Mouse (Mus musculus): ENCODE results near the gene Fam160a1.

The Fam160a1 gene

DNA sequence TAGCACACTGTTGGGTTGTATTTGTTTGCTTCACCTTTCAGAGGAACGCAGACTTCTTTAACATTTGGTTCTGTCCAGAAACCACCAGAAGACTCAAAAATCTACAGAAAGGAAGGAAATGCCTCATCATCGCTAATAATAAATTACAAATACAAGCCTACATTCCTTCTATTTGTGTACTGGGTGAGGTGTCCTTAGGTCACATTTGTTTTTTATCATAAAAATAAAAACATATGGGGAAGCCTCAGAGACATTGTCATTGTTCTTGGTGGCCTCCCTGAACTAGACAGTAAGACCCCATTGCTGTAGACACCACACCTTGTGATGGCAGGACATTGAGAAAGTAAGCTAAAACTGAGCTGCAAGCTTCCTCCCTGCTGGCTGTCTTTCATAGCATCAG, at the start of gene Fam160a1:
Fam160a1 (minus strand) TSS at position 101 of the 400 bp plus-strand sequence.
- DNase-seq (ENCODE audit: low read depth, low spot score) = no peak
- Histone ChIP-seq H3K27me3 (ENCODE audit: control insufficient read depth, insufficient read depth, low read length, poor library complexity, severe bottlenecking) (no peaks in the 10 kb centered on the region), H3K36me3 (ENCODE audit: control insufficient read depth, insufficient read depth, low read length, poor library complexity, severe bottlenecking) (no peaks in the 10 kb centered on the region)

DNA sequence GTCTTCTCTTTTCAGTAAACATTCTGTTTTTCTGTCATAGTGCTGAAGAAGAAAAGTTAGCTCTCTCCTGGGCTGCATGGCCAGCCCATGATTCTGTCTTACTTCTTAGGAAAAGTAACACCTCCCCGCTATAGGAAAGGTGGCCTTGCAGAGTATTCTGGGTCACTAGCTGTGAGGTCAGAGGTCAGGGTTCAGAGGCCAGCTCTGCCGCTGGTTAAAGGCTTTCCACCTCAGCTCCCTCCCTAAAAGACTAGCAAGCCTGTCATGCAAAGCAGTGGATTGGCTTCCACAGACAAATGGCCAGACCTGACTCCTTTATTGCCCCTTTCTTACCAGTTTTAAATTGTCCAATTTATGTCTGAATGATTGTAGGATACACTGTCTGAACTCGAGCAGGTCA, 46.9 kb upstream of the Fam160a1 start:
- H3K27me3 ChIP-seq (ENCODE audit: control insufficient read depth, insufficient read depth, low read length, poor library complexity, severe bottlenecking) = no peaks in the 10 kb centered on the region
- H3K36me3 ChIP-seq (ENCODE audit: control insufficient read depth, insufficient read depth, low read length, poor library complexity, severe bottlenecking) = no peaks in the 10 kb centered on the region
- no peak for DNase-seq (ENCODE audit: low read depth, low spot score)

DNA sequence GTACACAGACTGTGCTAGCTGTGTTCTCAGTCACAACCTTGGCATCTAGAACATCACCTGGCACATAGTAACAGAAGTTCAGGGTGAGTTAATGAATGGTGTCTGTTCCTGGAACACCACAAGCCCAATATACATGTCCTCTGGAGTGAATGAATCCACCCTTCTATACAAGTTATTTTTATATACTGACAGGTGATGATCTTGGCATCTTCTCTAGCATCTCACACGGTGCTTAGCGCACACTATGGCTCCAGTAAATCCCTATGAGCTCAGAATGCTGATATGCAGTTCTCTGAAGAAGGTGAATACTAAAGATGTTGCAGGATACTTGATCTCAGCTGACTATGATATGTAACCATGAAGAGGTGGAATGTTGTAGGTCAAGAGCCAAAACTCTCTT, 45.8 kb upstream of the Fam160a1 start:
- no peaks in the 10 kb centered on the region for H3K36me3 ChIP-seq (ENCODE audit: control insufficient read depth, insufficient read depth, low read length, poor library complexity, severe bottlenecking)
- no peaks in the 10 kb centered on the region for H3K27me3 ChIP-seq (ENCODE audit: control insufficient read depth, insufficient read depth, low read length, poor library complexity, severe bottlenecking)
- no peak for DNase-seq (ENCODE audit: low read depth, low spot score)

DNA sequence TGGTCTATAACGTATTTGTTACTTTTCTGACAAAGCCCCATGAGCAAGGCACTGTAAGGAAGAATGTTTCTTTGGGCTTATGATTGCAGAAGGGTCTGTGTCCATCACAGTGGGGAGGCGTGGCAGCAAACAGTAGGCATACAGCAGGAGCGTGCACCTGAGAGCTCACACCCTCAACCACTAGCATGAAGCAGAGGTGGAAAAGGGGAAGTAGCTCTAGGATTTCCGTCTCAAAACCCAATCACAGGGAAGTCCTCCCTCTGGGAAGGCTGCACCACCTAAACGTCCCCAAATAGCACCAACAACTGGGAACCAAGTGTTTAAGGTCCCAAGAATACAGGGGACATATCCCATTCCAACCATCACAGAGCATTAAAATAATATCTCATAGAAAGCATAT, 43.9 kb upstream of the Fam160a1 start:
- DNase-seq (ENCODE audit: low read depth, low spot score) = no peak
- Histone ChIP-seq H3K27me3 (ENCODE audit: control insufficient read depth, insufficient read depth, low read length, poor library complexity, severe bottlenecking) (no peaks in the 10 kb centered on the region), H3K36me3 (ENCODE audit: control insufficient read depth, insufficient read depth, low read length, poor library complexity, severe bottlenecking) (no peaks in the 10 kb centered on the region)

DNA sequence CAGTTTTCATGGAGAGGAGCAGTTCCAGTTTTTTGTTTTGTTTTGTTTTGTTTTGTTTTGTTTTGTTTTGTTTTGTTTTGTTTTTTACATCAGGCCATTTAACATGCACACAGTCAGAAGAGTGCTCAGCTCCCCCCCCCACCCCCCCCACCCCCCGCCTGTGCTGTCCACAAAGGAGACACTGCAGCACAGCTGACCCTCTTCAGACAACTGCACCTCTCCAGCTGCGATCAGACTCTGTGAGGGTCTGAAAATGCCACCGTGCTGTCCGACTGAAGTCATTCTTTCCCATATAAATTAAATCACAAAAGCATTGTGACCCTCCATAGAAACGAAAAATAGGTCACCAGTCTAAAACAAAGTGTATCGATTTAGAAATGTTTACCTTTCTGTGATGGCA, 42.2 kb upstream of the Fam160a1 start:
- Histone ChIP-seq H3K36me3 (ENCODE audit: control insufficient read depth, insufficient read depth, low read length, poor library complexity, severe bottlenecking) (no peaks in the 10 kb centered on the region), H3K27me3 (ENCODE audit: control insufficient read depth, insufficient read depth, low read length, poor library complexity, severe bottlenecking) (no peaks in the 10 kb centered on the region)
- no peak for DNase-seq (ENCODE audit: low read depth, low spot score)

DNA sequence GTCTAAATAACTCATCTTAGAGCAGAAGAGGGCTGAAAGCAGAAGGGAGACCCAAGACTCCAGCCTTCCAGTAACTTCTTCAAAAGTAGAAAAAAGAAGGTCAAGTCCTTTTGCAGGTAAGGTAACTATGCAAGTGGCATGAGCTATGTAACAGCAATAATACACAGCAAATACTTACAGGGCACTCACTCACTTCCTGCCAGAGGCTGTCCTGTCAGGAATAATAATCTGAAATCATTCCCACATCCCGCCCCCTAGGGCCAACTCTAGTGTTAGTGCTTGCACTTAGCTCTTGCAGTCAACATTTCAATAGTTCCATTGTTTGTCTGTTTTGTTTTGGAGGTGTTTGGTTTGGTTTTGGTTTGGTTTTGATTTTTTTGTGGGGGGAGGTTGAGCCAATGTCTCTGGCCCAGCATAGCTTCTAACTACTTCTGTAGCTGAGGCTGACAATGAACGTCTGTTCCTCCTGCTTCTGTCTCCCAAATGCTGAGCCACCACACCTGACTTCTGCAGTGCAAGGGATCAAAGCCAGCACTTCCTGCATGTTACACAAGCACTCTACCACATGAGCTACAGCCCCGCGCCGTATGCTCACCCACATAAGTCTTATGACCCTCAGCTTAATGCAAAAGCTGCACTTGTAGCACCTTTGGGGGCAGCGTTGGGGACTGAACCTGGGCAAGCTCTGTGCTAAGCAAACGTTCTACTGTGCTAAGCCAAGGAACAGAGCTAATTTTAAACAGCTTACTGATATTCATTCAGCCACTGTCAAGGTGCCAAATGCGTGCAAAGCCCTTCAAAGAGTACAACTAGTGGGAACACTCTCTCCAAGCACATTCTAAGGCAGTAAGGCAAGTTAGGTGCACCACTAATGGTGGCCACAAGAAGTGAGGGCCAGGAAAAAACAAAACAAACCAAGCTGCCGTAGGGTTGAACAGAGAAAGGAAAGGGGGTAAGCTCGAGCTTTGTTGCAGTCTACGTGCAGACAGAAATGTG, 41.3 kb upstream of the Fam160a1 start:
- H3K36me3 ChIP-seq (ENCODE audit: control insufficient read depth, insufficient read depth, low read length, poor library complexity, severe bottlenecking) = no peaks in the 10 kb centered on the region
- no peaks in the 10 kb centered on the region for H3K27me3 ChIP-seq (ENCODE audit: control insufficient read depth, insufficient read depth, low read length, poor library complexity, severe bottlenecking)
- no peak for DNase-seq (ENCODE audit: low read depth, low spot score)

DNA sequence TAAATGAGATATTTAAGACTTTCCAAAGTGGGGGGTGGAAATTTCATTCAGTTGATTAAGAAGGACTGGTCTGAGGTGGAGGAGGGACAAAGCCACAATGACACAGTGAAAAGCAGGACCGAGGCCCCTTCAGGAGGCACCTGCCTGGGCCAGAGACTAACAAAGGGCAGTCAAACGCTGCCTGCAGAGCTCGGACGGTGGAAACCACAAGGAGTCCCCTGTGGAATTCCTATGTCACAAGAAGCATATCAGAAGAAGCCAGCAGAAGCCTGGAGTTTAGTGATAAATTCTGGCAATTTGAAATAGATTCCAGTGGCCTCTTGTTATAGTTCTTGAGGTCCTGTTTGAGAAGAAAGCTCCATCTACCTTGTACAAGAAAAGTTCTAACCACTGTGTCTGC, 40.0 kb upstream of the Fam160a1 start:
- no peaks in the 10 kb centered on the region for H3K36me3 ChIP-seq (ENCODE audit: control insufficient read depth, insufficient read depth, low read length, poor library complexity, severe bottlenecking)
- DNase-seq (ENCODE audit: low read depth, low spot score) = no peak
- H3K27me3 ChIP-seq (ENCODE audit: control insufficient read depth, insufficient read depth, low read length, poor library complexity, severe bottlenecking) = no peaks in the 10 kb centered on the region

DNA sequence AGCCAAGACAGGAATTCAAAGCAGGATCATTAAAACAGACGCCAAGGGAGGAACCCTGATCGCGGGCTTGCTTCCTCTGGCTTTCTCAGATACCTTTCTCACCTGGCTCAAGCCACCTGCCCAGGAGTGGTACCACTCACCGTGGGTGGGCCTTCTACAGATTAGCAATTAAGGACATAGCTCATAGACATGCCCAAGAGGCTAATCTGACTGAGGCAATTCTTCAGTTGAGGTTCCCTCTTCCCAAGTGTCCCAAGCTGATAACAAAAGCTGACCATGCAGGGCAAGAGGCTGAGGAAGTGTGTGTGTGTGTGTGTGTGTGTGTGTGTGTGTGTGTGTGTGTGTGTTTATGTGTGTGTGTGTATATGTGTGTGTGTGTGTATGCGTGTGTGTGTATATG, 38.9 kb upstream of the Fam160a1 start:
- no peak for DNase-seq (ENCODE audit: low read depth, low spot score)
- H3K36me3 ChIP-seq (ENCODE audit: control insufficient read depth, insufficient read depth, low read length, poor library complexity, severe bottlenecking) = no peaks in the 10 kb centered on the region
- H3K27me3 ChIP-seq (ENCODE audit: control insufficient read depth, insufficient read depth, low read length, poor library complexity, severe bottlenecking) = no peaks in the 10 kb centered on the region

DNA sequence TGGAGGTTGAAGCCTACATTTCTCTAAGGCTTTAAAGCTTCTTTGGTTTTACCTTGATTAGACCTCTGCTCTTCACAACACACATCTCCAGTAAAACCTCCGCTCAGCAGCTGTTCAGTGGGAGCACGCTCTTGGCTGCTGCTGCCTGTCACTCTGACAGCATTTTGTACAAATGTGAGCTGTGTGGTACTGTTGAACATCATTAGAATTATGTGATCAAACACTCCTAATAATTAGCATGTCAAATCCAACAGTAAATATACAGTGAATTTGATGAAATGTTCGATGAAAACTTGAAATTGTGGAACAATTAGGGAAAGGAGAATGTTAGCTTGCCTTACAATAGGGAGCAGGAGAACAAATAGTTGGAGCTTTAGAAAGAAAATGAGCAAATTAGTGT, 38.0 kb upstream of the Fam160a1 start:
- Histone ChIP-seq H3K36me3 (ENCODE audit: control insufficient read depth, insufficient read depth, low read length, poor library complexity, severe bottlenecking) (no peaks in the 10 kb centered on the region), H3K27me3 (ENCODE audit: control insufficient read depth, insufficient read depth, low read length, poor library complexity, severe bottlenecking) (no peaks in the 10 kb centered on the region)
- no peak for DNase-seq (ENCODE audit: low read depth, low spot score)

DNA sequence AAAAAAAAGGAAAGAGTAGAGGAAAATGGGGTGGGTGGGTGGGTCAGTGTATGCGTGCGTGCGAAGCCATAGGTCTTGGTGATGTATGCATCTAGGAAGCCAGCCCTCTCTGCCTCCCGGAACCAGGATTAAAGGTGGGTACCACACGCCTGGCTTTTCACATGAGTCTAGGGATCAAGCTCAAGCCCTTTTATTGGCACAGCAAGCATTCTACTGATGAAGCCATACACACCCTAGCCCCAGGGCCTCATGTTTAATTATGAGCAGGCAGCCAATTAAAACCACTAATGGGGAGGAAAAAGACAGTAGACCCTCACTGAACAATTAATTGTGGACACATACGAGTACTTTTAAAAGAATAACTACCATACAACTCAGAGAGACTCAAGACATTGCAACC, 37.1 kb upstream of the Fam160a1 start:
- H3K27me3 ChIP-seq (ENCODE audit: control insufficient read depth, insufficient read depth, low read length, poor library complexity, severe bottlenecking) = no peaks in the 10 kb centered on the region
- no peak for DNase-seq (ENCODE audit: low read depth, low spot score)
- no peaks in the 10 kb centered on the region for H3K36me3 ChIP-seq (ENCODE audit: control insufficient read depth, insufficient read depth, low read length, poor library complexity, severe bottlenecking)

DNA sequence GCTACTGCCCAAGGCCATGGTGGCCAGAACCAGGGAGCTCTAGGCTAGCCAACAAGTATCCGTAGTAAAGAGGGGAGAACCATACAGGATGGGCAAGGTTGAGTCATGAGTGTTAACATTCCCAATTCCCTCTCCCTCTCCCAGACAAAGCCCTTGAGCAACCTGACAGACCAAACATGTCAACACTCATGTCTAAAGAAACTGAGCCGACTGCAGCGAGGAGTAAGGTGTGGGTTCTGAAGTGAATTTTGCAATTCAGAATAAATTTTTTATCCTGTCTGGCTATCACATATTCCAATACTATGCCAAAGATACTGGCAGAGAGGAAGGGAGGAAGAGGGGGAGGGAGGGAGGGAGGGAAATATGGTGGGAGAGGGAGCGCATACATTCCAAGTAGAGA, 36.6 kb upstream of the Fam160a1 start:
- H3K27me3 ChIP-seq (ENCODE audit: control insufficient read depth, insufficient read depth, low read length, poor library complexity, severe bottlenecking) = no peaks in the 10 kb centered on the region
- DNase-seq (ENCODE audit: low read depth, low spot score) = no peak

DNA sequence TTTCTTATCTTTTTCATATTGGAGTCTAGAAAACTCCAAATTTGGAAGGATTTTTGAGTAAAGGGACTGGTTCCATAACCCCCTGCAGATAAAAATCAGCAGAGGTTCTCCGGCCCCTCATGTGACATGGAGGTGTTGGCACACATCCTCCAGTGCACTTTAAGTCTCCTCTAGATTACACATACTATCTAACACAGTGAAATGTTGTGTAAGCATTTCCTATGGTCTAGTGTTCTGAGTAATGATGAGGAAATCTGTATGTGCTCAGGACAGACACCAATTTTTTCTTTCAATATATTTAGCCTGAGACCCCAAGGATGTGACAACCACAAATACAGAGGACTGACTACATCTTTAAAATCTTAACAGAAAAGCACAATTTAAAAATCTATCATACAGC, 33.0 kb upstream of the Fam160a1 start:
- Histone ChIP-seq H3K27me3 (ENCODE audit: control insufficient read depth, insufficient read depth, low read length, poor library complexity, severe bottlenecking) (no peaks in the 10 kb centered on the region), H3K36me3 (ENCODE audit: control insufficient read depth, insufficient read depth, low read length, poor library complexity, severe bottlenecking) (no peaks in the 10 kb centered on the region)
- DNase-seq (ENCODE audit: low read depth, low spot score) = no peak

More for the DNA sequence above, 36.6 kb upstream of the Fam160a1 start:
- no peaks in the 10 kb centered on the region for H3K36me3 ChIP-seq (ENCODE audit: control insufficient read depth, insufficient read depth, low read length, poor library complexity, severe bottlenecking)

DNA sequence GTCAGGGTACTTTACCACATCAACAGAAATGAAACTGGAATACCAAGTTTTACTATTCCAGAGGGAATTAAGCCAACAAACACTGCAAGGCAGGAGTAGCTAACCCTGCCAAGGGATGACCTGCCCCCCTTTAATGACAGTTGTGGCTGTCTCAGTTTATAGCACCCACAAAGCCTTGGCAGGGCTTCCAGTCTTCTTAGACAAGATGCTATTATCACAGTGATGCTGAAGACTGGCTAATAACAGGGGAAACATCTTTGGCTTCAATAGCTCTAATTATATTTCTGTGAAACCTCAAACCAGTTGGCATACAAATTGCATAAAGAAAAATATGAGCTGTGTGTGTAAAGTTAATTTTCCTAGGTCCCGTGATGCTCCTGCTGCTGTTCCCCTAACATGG, 29.2 kb upstream of the Fam160a1 start:
- DNase-seq (ENCODE audit: low read depth, low spot score) = no peak
- H3K27me3 ChIP-seq (ENCODE audit: control insufficient read depth, insufficient read depth, low read length, poor library complexity, severe bottlenecking) = no peaks in the 10 kb centered on the region
- H3K36me3 ChIP-seq (ENCODE audit: control insufficient read depth, insufficient read depth, low read length, poor library complexity, severe bottlenecking) = no peaks in the 10 kb centered on the region

DNA sequence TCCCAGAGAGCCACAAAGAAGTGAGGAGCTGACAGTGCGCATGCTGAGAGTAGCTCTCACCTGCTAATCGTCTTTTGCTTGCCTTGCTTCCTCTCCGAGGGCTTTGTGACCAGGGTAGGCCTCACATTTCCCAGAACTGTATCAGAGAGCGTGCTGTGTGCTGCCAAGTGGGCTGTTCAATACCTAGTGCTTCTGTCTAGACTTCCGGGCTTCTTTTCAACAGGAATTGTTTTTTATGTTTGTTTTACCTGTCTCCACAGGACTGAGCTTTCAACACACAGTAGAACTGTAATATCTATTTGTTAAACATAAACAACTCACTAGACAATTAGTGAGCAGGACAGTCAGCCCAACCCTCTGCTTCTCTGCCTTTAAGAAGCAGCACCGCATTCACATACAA, 28.2 kb upstream of the Fam160a1 start:
- no peaks in the 10 kb centered on the region for H3K36me3 ChIP-seq (ENCODE audit: control insufficient read depth, insufficient read depth, low read length, poor library complexity, severe bottlenecking)
- no peak for DNase-seq (ENCODE audit: low read depth, low spot score)
- no peaks in the 10 kb centered on the region for H3K27me3 ChIP-seq (ENCODE audit: control insufficient read depth, insufficient read depth, low read length, poor library complexity, severe bottlenecking)

DNA sequence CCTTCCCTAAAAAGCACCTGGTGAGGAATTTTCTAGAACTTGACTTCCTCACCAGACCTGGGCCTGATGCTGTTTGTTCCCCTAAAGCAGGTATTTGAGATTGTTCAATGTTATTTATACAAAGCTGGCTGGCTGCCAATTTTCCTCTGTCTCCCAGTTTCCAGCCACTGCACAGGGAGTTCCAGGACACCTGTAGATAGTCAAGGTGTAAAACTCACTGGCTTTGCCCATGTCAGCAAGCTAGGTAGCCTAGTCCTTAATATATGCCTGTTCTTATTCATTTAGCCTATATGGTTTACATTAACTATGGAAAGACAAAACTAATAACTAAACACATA, 25.8 kb upstream of the Fam160a1 start:
- no peak for DNase-seq (ENCODE audit: low read depth, low spot score)
- H3K27me3 ChIP-seq (ENCODE audit: control insufficient read depth, insufficient read depth, low read length, poor library complexity, severe bottlenecking) = no peaks in the 10 kb centered on the region

More for the DNA sequence above, 25.8 kb upstream of the Fam160a1 start:
- no peaks in the 10 kb centered on the region for H3K36me3 ChIP-seq (ENCODE audit: control insufficient read depth, insufficient read depth, low read length, poor library complexity, severe bottlenecking)
